Mouse (Mus musculus) bone marrow, adult 2 months (tissue): ENCODE results near the gene Nrap.

Source experiments
- CTCF ChIP-seq: fragments of 200-500 bp; IDR thresholded peaks from 2 replicates; pipeline ENCODE4 v1.5.1; 2011; ENCODE audit warnings: low read length, control low read depth; ENCODE audit not compliant: control insufficient read depth, insufficient read depth
- POLR2A ChIP-seq: fragments of 200-500 bp; IDR thresholded peaks from 2 replicates; pipeline ENCODE4 v1.6.1; 2011; ENCODE audit warnings: low read depth, mild to moderate bottlenecking, control low read depth, low read length, borderline replicate concordance; ENCODE audit not compliant: control insufficient read depth

GRCm38 (mm10) chr19:56372226-56372625, 17.6 kb downstream of the Nrap start:
- TF ChIP-seq CTCF (no peak), POLR2A (no peak)
